Mouse (Mus musculus) gastrocnemius, adult 8-10 months (tissue): ENCODE data around the gene Dlx2. TPM values are rescaled to one million over a fixed set of nuclear protein-coding genes. Genes with fewer than 3 reads are reported as not detected.

Experiments used
- DNase-seq, 2 experiments: peaks; one replicate each; pipeline ENCODE4 v3.0.0; 2022; ENCODE audit warnings: low spot score in 2 of 2
- total RNA-seq, 4 experiments: library from RNA; stranded (reverse); gene quantifications; 2 replicates each; pipeline ENCODE4 v1.2.4; 2022

Gene Dlx2
- total RNA-seq, 4 experiments from 2014 or later = not detected

GRCm38 (mm10) chr2:71511209-71511608 lies 35.3 kb downstream of the Dlx2 start:
- DNase-seq = no peak

GRCm38 (mm10) chr2:71504852-71505251 lies 41.7 kb downstream of the Dlx2 start:
- DNase-seq = no peak

- no peak for DNase-seq
Observed at GRCm38 (mm10) chr2:71499276-71500230, 47.0 kb downstream of the Dlx2 start.

GRCm38 (mm10) chr2:71497175-71497574 lies 49.4 kb downstream of the Dlx2 start:
- DNase-seq = no peak

- DNase-seq = no peak
Observed at GRCm38 (mm10) chr2:71494971-71495370, 51.6 kb downstream of the Dlx2 start.

- DNase-seq = no peak
Observed at GRCm38 (mm10) chr2:71494503-71494902, 52.1 kb downstream of the Dlx2 start.

Other genes starting within 250 kb of the Dlx2 start
- 100 to 1,000 TPM; 395 to 460 (median 419) TPM for gene Slc25a12, start 179.0 kb downstream of the Dlx2 start, total RNA-seq
- gene Hat1, start 157.8 kb downstream of the Dlx2 start, total RNA-seq = 10 to 100 TPM; 14.6 to 19.9 (median 16.5) TPM
- gene Metap1d, start 93.5 kb downstream of the Dlx2 start, total RNA-seq = 10 to 100 TPM; 26.5 to 30.6 (median 28.9) TPM
- gene Dlx1, start 18.6 kb downstream of the Dlx2 start, total RNA-seq = under 1 TPM in 1 of 4 experiments, not detected in 3; 0.12 TPM
- gene Itga6, start 198.9 kb upstream of the Dlx2 start, total RNA-seq = 10 to 100 TPM; 10.0 to 15.1 (median 12.2) TPM